Mouse (Mus musculus) erythroid progenitor cell, adult 5-6 weeks (primary cell): ENCODE data around the gene Blvra. TPM values are rescaled to one million over a fixed set of nuclear protein-coding genes. Genes with fewer than 3 reads are reported as not detected.
"Not testable (repeated sequence)": the region's sequence is repeated elsewhere in the genome, so short reads cannot be mapped to it uniquely, and the experiment has no call there.

Source experiments
- ATAC-seq: replicated peaks from 2 replicates; pipeline ENCODE4 v1.8.0; 2016; ENCODE audit warnings: moderate number of reproducible peaks, mild to moderate bottlenecking, moderate TSS enrichment, inconsistent platforms; ENCODE audit not compliant: poor library complexity, low FRiP score, severe bottlenecking
- total RNA-seq, 2 experiments: library from RNA; stranded (forward) in 1 of 2; stranded (reverse) in 1 of 2; fragments of 150-400 nt in 1 of 2; fragments of 186-747, 209-891 nt in 1 of 2; gene quantifications; 2 replicates each; pipeline versions ENCODE4 v1.2.3 to v1.2.4; 2015 to 2017; ENCODE audit warnings: low replicate concordance in 2 of 2

Gene Blvra
- total RNA-seq (2015; ENCODE audit: low replicate concordance) (36.9 and 58.7 TPM in 2 replicates), total RNA-seq (2017; ENCODE audit: low replicate concordance) (29.5 and 43.9 TPM in 2 replicates)

DNA sequence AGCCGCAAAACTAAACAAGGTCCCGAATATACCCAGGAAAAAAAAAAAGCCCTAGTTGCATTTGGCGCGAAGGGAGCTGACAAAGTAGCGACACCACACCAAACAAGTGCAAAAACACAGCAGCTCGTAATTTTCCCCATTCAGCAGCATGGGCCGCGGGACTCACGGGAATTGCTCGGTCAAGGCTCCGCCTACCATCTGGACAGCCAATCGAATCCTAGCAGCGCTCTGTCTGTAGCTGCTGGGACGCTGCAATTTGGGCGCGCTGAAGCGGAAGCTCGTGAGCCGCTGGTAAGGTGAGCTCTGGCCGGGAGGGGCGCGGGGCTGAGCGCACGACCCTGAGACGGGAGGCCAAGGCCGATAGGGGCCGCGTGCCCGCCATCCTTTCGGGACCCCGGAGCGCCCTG lies at the start of gene Blvra:
TSS of gene Blvra (plus strand) at position 231 of the 407 bp plus-strand sequence.
- peak; percentile 100 for ATAC-seq

DNA sequence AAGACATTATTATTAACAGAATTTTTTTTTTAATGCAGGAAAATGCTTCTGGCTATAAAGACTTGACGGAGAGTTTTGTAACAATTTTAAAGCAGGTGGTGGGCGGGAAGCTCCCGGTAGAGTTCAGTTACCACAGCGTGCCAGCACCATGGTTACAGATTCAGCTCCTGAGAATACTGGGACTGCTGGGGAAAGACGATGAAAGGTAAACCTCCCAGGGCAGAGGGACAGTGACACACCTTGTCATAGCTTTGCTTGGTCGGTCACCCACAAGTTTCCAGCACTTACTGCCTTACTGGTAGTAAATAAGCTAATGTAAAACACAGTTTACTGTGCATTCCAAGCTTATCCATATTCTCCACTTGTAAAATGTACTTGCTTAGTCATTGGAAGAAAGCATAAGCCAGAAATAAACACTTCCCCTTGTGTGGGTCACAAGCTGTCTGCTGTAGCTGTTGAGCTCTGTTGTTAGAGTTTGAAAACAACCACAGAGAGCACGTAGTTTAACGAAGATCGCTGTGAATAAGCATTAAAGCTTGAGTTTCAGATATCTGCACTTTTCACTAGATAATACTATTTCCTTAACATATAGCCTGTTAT lies 35.4 kb upstream of the Blvra start:
- ATAC-seq = no peak

DNA sequence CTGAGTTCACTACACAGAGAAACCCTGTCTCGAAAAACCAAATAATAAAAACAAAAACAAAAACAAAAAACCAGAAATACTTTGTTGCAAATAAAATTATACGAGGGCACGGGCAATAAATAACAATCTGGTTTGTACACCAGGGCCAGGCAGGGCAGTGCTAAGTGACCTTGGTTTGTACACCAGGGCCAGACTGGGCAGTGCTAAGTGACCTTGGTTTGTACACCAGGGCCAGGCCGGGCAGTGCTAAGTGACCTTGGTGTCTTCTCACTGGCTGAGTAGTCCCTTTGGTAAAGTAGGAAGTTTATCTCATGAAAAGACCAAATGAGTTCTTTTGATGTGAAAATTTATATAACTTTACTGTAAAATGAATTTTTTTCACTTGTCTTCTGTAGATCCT lies 33.2 kb upstream of the Blvra start:
- ATAC-seq = no peak

DNA sequence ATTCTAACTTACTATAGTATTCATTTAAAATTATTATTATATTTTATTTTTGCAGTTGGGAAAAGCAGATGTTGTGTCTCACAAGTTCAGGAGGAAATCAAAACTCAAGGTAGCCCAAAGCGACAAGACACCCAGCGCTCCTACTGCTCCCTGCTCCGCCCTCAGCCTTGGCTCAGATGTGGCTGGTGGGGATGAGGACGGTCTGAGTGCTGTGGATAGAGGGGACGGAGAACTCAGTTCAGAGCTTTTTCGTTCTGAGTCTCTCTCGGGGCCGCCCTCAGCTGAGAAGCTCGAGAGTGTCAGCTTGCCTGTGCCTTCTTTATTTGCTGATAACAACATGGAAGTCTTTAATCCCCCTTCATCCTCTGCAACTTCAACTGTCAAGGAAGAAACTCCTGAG lies 9.0 kb upstream of the Blvra start:
- ATAC-seq = no peak

DNA sequence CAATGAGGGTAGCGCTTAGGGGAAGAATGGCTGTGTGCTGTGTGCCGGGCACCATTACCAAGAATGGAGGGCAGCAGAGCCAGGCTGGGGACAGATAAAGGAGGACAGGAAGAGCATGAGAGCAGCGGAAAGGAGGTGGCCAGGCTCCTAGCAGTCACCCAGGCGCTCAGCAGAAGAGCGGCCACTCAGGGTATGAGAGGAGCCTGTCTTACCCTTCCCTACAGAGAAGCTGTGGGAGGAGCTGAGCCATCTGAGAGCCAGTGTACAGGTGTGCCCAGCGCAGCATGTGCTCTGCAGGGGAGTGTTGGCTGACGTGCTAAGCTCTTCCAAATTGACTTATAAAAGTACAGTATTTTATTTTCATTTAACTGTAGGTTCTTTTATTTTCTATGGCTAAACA lies 1.7 kb upstream of the Blvra start:
- no peak for ATAC-seq

DNA sequence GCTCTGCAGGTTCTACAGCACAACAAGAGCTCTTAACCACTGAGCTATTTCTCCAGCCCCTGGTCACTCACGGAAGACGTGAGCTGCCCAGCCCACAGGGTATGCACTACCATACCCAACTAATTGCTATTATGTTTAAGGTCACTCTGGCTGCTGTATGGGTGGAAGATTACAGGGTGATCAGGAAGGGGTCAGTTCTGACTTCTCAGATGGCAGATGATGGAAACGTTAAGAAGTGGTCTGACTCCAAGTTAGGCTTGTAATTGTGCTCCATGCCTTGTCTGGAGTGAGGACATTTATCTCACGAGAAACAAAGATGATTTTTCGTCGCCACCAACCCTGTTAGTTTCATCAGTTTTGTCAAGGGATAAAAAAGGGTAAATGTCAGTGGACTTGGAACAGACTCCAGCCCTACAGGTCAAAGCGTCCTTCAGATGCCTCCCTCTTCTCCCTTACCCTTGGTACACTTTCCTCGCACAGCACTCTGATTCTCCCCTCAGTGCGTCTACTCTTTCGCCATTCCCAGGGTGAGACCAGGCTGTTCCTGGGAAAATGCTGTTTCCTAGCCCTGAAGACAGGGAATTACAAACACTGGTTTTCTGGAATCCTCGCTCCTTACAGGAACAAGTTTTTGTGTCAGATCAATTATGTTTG lies 557 bp upstream of the Blvra start:
- ATAC-seq = peak; percentile 67

DNA sequence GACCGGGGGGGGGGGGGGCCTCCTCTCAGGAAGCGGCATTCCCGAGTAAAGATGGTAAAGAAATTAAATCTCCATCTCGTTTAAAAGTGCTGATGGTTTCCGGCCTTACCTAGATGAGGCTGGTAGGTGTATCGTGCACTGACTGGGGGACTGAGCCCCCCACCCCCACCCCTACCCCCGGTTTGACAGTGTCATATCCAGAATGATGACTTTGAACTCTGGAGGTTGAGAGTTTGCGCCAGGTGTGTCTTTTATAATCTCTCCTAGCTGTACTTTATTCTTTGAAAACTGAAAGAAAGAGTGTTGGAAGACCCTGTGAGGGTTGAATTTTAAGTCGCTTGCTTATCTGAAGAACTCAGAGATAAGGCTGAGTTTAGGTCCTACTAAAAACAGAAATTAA lies 414 bp downstream of the Blvra start:
- no peak for ATAC-seq

DNA sequence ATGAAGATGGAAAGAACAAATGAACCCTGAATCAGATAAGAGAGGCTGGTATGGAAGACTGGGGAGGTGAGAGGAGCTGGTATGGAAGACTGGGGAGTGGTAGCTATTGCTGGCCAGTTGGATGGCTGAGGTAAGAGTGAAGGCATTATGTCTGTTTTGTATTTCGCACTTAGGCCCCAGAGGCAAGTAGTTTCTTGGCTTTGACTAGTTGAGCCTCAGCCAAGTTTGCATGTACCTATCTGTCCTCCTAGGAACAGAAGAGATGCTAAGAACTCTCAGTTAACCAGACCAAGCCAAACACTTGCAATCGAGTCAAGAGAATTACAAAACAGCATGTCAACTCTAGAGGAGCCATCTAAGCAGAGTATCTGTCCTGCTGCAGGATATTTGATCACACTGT lies 3.7 kb downstream of the Blvra start:
- no peak for ATAC-seq

DNA sequence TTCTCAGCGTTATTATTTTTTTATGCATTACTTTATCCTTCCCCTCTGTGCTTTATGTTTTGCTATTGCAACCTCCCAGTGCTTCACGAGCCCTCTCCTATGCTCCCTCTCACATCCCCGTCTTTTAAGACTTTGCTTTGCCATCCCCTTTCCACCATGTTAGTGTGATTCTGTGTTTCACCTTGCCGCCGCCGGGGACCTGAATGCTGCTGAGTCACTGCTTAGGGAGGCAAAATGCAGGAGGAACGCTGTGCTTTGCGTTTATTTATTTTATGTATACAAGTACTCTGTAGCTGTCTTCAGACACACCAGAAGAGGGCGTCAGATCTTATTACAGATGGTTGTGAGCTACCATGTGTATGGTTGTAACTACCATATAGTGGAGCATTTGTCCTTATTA lies 7.1 kb downstream of the Blvra start:
- no peak for ATAC-seq

DNA sequence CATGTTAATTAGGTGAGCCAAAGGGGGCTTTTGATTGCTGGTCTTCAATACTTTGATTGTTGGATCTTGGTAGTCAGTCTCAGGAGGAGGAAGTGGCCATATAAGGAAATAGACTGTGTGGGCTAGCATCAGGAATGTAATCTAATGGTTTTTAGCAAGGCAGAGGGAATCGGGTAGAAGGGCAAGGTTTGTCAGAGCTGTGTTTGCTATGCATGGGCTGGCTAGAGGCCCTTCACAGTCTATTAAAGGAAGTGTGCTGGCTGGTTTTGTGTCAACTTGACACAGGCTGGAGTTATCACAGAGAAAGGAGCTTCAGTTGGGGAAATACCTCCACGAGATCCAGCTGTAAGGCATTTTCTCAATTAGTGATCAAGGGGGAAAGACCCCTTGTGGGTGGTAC lies 8.6 kb downstream of the Blvra start:
- not testable (repeated sequence) for ATAC-seq

DNA sequence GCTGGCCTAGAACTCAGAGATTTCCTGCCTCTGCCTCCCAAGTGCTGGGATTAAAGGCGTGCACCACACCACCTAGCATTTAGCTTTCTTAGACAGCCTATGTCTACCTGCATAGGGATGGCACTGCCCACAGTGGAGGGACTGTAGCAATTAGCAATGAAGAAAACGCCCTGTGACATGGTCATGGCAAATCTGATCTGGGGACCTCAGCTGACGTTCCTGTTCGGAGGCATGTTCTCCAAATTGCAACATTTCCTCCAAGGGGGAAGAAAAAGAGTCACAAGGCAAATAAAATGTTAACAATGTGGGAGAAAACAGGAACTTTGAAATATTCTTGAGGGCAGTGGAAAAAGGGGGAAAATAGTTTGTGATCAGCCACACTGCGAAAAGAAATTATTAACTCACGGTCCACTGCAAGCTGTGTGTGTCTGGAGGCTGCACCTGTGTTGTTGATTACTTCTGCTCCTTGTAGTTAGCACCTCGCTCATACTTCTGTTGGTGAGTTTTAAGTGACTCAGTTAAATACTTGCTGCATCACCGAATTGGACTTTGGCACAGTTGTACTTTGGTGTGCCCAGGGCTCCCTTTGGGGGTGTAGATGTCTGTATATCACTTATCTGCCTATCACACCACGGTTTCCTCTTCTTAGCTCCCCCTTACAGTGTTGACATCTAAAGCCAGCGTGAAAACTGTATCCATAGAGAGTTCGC lies 9.6 kb downstream of the Blvra start:
- ATAC-seq = no peak

DNA sequence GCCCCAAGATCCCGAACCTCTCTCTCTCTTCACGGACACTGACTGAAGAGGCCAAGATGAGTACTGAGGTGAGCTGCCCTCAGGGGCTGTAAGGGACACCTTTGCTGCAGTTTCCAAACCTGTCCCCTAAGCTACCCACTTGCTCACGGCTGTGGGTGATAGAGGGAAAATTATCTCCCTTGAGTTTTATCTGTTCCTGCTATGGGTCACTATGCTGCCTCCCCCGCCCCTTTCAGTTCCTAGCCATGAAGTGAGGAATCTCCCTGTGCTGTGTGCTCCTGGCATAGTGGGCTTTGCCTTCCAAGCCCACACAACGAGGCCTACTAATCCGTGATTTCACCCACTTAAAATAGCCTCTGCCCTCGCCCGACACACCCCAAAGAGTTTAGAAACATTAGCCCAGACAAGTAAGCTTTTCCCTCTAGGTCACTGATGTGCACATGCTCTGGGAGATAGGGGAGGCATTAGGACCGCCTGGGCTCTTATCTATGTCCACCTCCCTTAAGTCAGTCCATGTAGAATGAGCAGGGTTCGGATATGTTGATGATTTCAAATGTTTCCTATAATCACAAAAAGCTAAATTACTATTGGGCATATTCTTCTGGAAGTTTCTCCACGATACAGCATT lies 10.2 kb downstream of the Blvra start:
- ATAC-seq = peak; percentile 93

DNA sequence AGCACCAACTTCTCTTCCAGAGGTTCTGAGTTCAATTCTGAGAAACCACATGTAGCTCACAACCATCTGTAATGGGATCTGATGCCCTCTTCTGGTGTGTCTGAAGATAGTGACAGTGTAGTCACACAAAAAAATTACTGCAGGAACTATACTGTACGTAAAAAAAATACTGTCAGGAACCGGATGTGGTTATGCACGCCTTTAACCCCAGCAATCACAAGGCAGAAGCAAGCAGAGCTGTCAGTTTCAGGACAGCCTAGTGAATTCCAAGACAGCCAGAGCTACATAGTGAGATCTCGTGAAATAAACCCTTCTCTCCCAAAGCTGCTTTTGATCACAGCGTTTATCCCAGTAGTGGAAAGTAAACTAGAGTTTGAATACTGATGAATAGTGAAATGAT lies 15.8 kb downstream of the Blvra start:
- no peak for ATAC-seq

DNA sequence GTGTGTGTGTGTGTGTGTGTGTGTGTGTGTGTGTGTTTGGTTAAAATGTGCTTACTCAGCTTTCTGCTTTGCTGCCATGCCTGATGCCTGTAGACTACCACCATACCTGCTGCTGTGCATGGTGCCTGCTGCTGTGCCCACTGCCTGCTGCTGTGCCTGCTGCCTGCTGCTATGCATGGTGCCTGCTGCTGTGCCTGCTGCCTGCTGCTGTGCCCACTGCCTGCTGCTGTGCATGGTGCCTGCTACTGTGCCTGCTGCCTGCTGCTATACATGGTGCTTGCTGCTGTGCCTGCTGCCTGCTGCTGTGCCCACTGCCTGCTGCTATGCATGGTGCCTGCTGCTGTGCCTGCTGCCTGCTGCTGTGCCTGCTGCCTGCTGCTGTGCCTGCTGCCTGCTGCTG lies 19.7 kb downstream of the Blvra start:
- ATAC-seq = not testable (repeated sequence)

DNA sequence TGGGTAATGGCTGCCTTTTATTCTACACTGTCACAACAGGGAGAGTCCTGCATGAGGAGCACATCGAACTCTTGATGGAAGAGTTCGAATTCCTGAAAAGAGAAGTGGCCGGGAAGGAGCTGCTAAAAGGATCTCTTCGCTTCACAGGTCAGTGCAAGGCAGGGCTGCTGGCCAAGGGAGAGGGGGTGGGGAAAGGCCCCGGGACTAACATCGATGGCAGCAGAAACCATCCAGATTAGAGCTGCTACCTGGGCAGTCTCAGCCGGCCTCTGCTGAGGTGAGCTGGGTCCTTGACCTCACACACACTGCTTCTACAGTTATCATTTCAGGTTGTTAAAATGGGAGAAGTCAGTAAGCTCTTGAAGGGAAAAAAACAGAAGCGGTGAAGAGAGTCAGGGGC lies 21.5 kb downstream of the Blvra start:
- ATAC-seq = no peak

DNA sequence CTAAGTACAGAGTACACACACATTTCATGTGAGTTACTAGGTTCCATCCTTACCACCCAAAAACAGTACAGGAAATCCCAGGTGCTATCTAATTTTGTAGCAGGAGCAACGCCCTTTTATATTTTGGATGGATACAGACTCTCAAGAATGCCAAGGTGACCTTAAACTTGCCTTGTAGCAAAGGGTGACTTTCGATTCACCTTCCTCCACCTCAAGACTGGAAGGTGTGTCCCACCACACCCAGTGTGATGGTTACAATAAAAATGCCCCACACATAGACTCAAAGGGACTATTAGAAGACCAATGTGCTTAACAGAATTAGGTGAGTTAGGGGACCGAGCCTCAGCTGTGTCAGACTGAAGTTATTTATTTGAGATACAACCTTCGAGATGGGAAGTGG lies 38.5 kb downstream of the Blvra start:
- no peak for ATAC-seq

DNA sequence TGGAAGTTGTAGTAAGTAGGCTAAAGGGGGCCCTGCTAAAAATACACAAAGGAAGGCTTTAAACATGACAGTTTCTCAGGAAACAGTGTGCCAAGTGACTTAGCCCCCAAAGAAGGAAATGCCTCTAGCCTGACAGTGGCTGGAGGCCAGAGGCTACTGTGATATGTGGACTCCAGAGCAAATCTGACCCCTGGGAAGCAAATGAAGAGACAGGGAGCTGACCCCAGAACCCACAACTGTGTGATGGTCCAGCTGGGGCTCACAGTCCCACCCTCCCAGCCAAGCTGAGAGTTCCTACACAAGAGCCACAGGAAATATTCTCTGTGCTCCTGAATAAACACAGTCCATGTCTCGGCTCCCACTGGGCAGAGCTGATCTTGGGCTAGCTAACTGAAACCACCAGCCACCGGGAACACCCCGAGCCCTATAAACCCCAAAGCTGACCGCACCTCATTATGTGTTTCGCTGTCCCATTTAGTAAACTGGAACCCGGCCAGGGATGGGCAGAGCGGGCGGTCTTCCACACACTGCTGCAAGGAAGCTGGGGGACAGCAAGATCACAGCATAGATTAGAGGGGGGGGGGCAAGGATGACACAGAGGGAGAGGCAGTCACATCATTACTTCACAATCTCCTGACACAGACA lies 51.2 kb downstream of the Blvra start:
- no peak for ATAC-seq

DNA sequence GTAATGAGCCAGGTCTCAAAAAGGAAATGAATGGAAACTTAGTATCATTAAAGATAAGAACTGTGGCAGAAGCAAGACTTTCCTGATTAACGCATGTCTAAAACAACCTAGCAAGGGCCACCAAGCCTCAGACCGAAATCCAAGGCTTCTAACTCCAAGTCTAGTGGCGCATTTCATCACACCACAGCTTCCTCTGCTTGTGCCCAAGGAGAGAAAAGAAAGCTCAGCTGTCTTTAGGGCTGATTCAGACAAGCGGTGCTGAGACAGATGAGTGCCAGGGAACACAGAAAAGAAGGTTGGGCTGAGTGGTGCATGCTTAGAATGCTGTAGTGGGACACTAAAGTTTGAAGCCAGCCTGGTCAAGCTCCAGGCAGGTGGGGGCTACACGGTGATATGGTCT lies 58.5 kb downstream of the Blvra start:
- no peak for ATAC-seq

DNA sequence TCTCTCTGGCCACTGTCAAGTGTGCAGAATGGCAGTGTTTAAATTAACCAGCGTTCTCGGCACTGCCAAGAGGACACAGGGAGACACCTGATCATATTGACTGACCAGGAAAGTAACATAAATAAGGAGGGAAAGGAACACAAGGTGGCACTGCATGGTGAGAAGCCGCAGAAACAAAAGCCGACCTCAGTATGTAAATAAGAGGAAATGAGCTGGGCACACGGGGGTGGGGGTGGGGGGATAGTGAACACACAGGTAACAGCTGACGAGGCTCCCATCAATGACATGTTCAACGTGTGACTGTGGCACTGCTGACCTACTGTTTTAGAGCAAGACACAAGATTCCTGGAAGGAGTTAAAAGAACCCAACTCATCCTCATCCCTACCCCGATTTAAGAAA lies 60.9 kb downstream of the Blvra start:
- ATAC-seq = no peak
